Mouse (Mus musculus) megakaryocyte, adult 5-6 weeks (primary cell): ENCODE measurements around the gene Olfr43. TPM values are rescaled to one million over a fixed set of nuclear protein-coding genes. Genes with fewer than 3 reads are reported as not detected.

Experiments used
- ATAC-seq: 2 replicates; pipeline ENCODE4 v1.8.0; 2016; ENCODE audit warnings: mild to moderate bottlenecking, inconsistent platforms; ENCODE audit not compliant: poor library complexity, severe bottlenecking
- total RNA-seq, 2 experiments: library from RNA; stranded (forward) in 1 of 2; stranded (reverse) in 1 of 2; fragments of 153-499, 151-499 nt in 1 of 2; fragments of 221-1000, 200-1000 nt in 1 of 2; gene quantifications; 2 replicates each; pipeline versions ENCODE4 v1.2.3 to v1.2.4; 2015 to 2017

Gene Olfr43
- total RNA-seq (2015), result not detected in 2 replicates
- total RNA-seq (2017), result not detected in 2 replicates

DNA sequence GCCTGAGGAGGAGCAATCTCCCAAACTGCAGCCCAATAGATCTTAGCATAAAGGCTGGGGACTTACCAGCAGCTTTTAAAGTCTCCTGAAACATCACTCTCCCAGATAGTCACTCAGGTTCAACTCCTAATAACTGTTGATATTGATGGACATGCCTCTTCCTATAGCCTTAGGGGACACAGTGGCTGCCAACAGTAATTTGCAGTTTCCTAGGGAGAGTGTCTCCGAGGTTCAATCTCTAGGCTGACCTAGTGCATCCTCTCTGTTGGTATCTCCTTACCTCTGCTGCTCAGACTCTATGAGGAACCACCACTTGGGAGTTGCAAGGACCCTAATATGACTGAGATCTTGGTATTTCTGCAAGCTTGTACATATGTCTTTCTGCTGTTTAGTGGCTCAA lies at the start of gene Olfr43:
Gene Olfr43, minus strand, starts transcription at position 101 of the 400 bp plus-strand sequence.
- ATAC-seq, result no peak

DNA sequence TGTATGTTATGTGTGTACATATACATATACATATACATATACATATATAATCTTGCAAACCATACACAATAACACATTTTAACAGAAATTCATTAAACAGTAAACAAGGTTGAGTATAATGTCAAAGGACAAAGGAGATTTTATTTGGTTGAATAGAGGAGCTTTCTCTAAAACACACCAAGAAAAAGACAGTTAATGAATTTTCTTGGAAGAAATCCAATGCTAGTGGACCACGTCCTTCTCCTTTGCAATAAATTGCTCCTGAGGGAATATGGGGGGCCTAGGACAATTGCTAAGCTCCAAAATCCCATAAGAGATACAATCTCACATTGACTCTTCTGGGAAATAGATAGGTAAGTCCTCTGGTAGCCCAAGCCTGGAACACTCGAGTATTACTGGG lies 48.3 kb upstream of the Olfr43 start, which contains the start of gene Olfr406:
Gene Olfr406, plus strand, starts transcription at position 301 of the 400 bp plus-strand sequence.
- no peak for ATAC-seq

DNA sequence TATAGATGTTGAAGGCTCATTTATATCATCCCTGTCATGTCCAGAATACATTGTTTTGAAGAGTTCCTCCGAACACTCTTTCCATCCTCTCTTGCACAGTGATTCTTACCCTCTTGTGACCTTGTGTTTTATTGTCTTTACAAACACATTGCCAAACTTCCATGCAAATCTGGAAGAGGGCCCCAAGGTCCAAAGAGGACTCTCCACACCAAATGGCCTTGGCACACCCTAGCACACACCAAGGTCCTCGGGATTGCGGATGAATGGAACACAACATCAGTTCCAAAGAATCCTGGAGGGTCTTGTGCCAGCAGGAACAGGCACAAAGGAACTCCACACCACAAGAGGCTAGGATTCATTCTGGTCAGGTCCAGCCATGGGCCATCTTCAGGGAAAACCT lies 30.0 kb upstream of the Olfr43 start:
- ATAC-seq, result no peak

DNA sequence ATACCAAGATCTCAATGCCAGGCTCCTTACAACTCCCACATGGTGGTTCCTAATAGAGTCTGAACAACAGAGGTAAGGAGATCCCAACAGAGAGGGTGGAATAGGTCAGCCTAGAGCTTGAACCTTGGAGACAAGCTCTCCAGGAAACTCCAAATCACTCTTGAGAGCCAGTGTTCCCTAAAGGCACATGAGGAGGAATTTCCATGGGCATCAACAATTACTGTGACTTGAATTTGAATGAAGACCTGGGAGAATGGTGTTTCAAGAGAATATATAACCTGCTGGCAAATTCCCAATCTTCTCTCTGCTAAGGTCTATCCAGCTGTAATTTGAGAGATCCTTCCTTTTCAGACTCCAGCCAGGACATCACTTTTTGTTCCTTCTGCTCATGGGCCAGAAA lies 25.2 kb downstream of the Olfr43 start, which contains the start of gene Olfr403:
Gene Olfr403, plus strand, starts transcription at position 301 of the 400 bp plus-strand sequence.
- no peak for ATAC-seq

DNA sequence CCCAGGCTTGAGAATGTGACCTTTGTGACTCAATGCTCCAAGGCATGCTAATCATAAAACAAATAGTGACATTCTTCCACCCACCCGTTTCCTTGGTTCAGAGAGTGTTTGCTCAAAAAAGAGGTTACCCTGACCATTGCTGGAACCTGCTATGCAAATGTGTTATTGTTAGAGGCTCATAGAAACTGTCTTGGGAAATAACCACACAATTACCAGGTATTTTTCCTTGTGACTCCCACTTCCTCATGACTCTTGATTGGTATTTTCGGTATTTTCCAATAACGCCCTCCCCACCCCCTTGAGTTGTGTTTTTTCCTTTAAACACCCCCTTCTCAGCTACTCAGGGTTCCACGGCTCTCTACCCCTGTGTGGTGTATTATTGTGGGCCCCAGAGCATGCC lies 27.4 kb downstream of the Olfr43 start:
- no peak for ATAC-seq

DNA sequence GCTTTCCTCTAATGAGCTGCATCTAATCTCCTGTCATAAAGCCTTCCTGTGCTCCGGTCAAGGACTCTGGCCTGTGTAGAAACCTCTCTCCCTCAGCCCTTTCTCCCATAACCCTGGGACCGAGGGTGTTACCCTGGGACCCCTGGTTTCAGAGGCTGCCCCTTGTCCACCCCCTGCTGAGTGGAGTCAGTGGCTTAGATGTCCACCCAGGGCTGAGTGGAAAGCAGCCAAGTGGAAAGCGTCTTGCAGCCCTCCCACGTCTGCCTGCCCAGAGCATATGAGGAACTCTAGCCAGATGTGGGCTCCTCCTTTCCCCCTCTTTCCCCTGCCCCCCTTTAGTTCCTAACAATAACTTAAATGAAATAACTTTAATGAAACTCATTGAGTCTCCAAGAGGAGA lies 28.0 kb downstream of the Olfr43 start:
- no peak for ATAC-seq

DNA sequence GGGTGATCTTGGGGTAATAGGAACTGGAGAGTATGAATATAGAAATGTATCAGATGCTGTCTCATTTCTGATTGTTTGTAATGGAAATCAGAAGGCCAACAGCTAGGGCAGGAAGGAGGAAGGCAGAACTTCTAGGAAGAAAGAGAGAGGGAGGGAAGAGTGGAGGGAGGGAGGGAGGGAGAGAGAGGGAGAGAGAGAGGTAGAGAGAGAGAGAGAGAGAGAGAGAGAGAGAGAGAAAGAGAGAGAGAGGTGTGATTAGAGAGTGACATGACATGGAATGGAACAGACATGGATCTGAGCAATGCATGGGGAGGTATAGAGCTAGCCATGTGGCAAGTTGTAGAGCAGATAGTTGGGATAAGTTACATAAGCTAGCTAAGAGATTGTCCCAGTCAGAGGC lies 42.4 kb downstream of the Olfr43 start:
- no peak for ATAC-seq

Other genes starting within 250 kb of the Olfr43 start
- gene Olfr398, start 221.0 kb downstream of the Olfr43 start, total RNA-seq (2015), result not detected in 2 replicates
- gene Olfr398, start 221.0 kb downstream of the Olfr43 start, total RNA-seq (2017), result not detected in 2 replicates
- gene Olfr139, start 154.8 kb downstream of the Olfr43 start, total RNA-seq (2015), result not detected in 2 replicates
- gene Olfr139, start 154.8 kb downstream of the Olfr43 start, total RNA-seq (2017), result not detected in 2 replicates
- not detected in 2 replicates for gene Olfr399, start 154.8 kb downstream of the Olfr43 start, total RNA-seq (2015)
- not detected in 2 replicates for gene Olfr399, start 154.8 kb downstream of the Olfr43 start, total RNA-seq (2017)
- gene Zfp616, start 141.4 kb downstream of the Olfr43 start, total RNA-seq (2015), result not detected in 2 replicates
- not detected in 2 replicates for gene Zfp616, start 141.4 kb downstream of the Olfr43 start, total RNA-seq (2017)
- not detected in 2 replicates for gene Olfr401, start 97.7 kb downstream of the Olfr43 start, total RNA-seq (2015)
- gene Olfr401, start 97.7 kb downstream of the Olfr43 start, total RNA-seq (2017), result not detected in 2 replicates
- not detected in 2 replicates for gene Olfr402, start 57.9 kb downstream of the Olfr43 start, total RNA-seq (2015)
- not detected in 2 replicates for gene Olfr402, start 57.9 kb downstream of the Olfr43 start, total RNA-seq (2017)
- not detected in 2 replicates for gene Olfr403, start 25.1 kb downstream of the Olfr43 start, total RNA-seq (2015)
- not detected in 2 replicates for gene Olfr403, start 25.1 kb downstream of the Olfr43 start, total RNA-seq (2017)
- not detected in 2 replicates for gene Olfr406, start 48.4 kb upstream of the Olfr43 start, total RNA-seq (2015)
- not detected in 2 replicates for gene Olfr406, start 48.4 kb upstream of the Olfr43 start, total RNA-seq (2017)
- not detected in 2 replicates for gene Olfr59, start 72.4 kb upstream of the Olfr43 start, total RNA-seq (2015)
- gene Olfr59, start 72.4 kb upstream of the Olfr43 start, total RNA-seq (2017), result not detected in 2 replicates
- not detected in 2 replicates for gene Olfr410, start 126.7 kb upstream of the Olfr43 start, total RNA-seq (2015)
- gene Olfr410, start 126.7 kb upstream of the Olfr43 start, total RNA-seq (2017), result not detected in 2 replicates
- gene Olfr411, start 141.3 kb upstream of the Olfr43 start, total RNA-seq (2015), result not detected in 2 replicates
- gene Olfr411, start 141.3 kb upstream of the Olfr43 start, total RNA-seq (2017), result not detected in 2 replicates
- not detected in 2 replicates for gene Olfr412, start 150.7 kb upstream of the Olfr43 start, total RNA-seq (2015)
- gene Olfr412, start 150.7 kb upstream of the Olfr43 start, total RNA-seq (2017), result not detected in 2 replicates